Comparison of ENCODE assay signal across 20 mouse cellular contexts in genomic region chr2:166121681-166122355, GRCm38 (mm10). TPM values are rescaled to one million over a fixed set of nuclear protein-coding genes. Genes with fewer than 3 reads are reported as not detected.
DNase-seq lines count a peak whose midpoint lies in the region; ATAC-seq and TF ChIP-seq lines count a peak whose summit lies in the region.
"Had no signal": no experiment of that assay in that cellular context is flagged by ENCODE, and none has a peak within 500 bp of the region (broad histone marks: within the 10 kb centered on the region; RNA-seq: fewer than 3 reads in every experiment).

No protein-coding gene starts in this region.

- no peak overlapping the region for H3K27ac ChIP-seq in kidney, embryonic 16.5 days (ENCODE audit: low read length)
- no peak overlapping the region for H3K27ac ChIP-seq in stomach, postnatal 0 days (replicated peaks)
- no peak overlapping the region for H3K27ac ChIP-seq in hindbrain, embryonic 14.5 days
- H3K27ac ChIP-seq: forebrain, embryonic 13.5 days; hindbrain, postnatal 0 days; macrophage; neural tube, embryonic 13.5 days; stomach, embryonic 15.5 days had no signal

- no peak for TF ChIP-seq EP300 in stomach, postnatal 0 days (optimal IDR thresholded peaks at IDR 0.05)

- no peak for TF ChIP-seq CTCF in stomach, postnatal 0 days (IDR thresholded peaks at IDR 0.05; ENCODE audit: low read depth)

- no peaks in the 10 kb centered on the region for H3K9me3 ChIP-seq in kidney, embryonic 16.5 days (ENCODE audit: low read length)
- H3K9me3 ChIP-seq in stomach, postnatal 0 days (ENCODE audit: control insufficient read depth, low read length) = no peaks in the 10 kb centered on the region
- H3K9me3 ChIP-seq in hindbrain, embryonic 14.5 days (ENCODE audit: control insufficient read depth, low read length) = no peaks in the 10 kb centered on the region
- H3K9me3 ChIP-seq: forebrain, embryonic 13.5 days; neural tube, embryonic 13.5 days; stomach, embryonic 15.5 days had no signal

- H3K4me3 ChIP-seq in kidney, embryonic 16.5 days (ENCODE audit: low read length) = no peak overlapping the region
- H3K4me3 ChIP-seq in stomach, postnatal 0 days (ENCODE audit: low read depth, low read length) = no peak overlapping the region
- H3K4me3 ChIP-seq in hindbrain, embryonic 14.5 days (replicated peaks; ENCODE audit: low read length) = no peak overlapping the region
- H3K4me3 ChIP-seq: forebrain, embryonic 13.5 days; neural tube, embryonic 13.5 days; stomach, embryonic 15.5 days had no signal

- WGBS in kidney, embryonic 16.5 days = 82% methylated on average over 14 of the region's 14 CpGs
- 69% methylated on average over 14 of the region's 14 CpGs for WGBS in stomach, postnatal 0 days
- WGBS in hindbrain, embryonic 14.5 days = 75% methylated on average over 14 of the region's 14 CpGs

- H3K4me1 ChIP-seq in kidney, embryonic 16.5 days (ENCODE audit: insufficient read depth, low read length) = 0 out of 2 replicates have a peak, but pooled peaks cover 4% of the 10 kb centered on the region
- H3K4me1 ChIP-seq in stomach, postnatal 0 days (replicated peaks; ENCODE audit: control insufficient read depth, insufficient read depth) = no peaks in the 10 kb centered on the region
- 0 out of 2 replicates have a peak, but pooled peaks cover 5% of the 10 kb centered on the region for H3K4me1 ChIP-seq in hindbrain, embryonic 14.5 days (replicated peaks; ENCODE audit: control insufficient read depth, insufficient read depth, low read length)
- H3K4me1 ChIP-seq: forebrain, embryonic 13.5 days had no signal

- no peak for DNase-seq in frontal cortex, postnatal 36 days (ENCODE audit: low spot score in 2 of 2)
- peak; percentile 72 to 81 for DNase-seq in kidney, adult 8-10 months
- no peak for DNase-seq in kidney, postnatal 4 days
- peak; percentile 49 for DNase-seq in stomach, postnatal 0 days (ENCODE audit: low spot score)
- no peak for DNase-seq in adrenal gland, postnatal 10 days
- no peak for DNase-seq in hindbrain, embryonic 14.5 days (ENCODE audit: low spot score)
- DNase-seq: cerebellum, adult 11 months; cerebellum, postnatal 14 days; heart, postnatal 10 days; lung, adult 2 months had no signal

- no peak overlapping the region for H3K4me2 ChIP-seq in kidney, embryonic 16.5 days (replicated peaks; ENCODE audit: low read depth, low read length)
- no peak overlapping the region for H3K4me2 ChIP-seq in stomach, postnatal 0 days (replicated peaks; ENCODE audit: low read depth)
- H3K4me2 ChIP-seq in hindbrain, embryonic 14.5 days (replicated peaks) = no peak overlapping the region
- H3K4me2 ChIP-seq: forebrain, embryonic 13.5 days; midbrain, embryonic 11.5 days; neural tube, embryonic 13.5 days; stomach, embryonic 15.5 days had no signal

- 0 out of 2 replicates have a peak, but pooled peaks have one; percentile 31 for ATAC-seq in frontal cortex, adult (ENCODE audit: low TSS enrichment)
- ATAC-seq in kidney, embryonic 16.5 days (ENCODE audit: low FRiP score, low TSS enrichment) = 0 out of 2 replicates have a peak, but pooled peaks have one; percentile 28
- peak; percentile 69 for ATAC-seq in stomach, postnatal 0 days (ENCODE audit: low FRiP score, low TSS enrichment)
- ATAC-seq in hindbrain, embryonic 14.5 days (ENCODE audit: low FRiP score) = no peak
- ATAC-seq: CD4-positive, CD25-positive, alpha-beta regulatory T cell, adult 4 months; forebrain, embryonic 13.5 days; hindbrain, postnatal 0 days had no signal

- peaks cover 1% of the 10 kb centered on the region; the same call in 1 of the 2 replicates for H3K36me3 ChIP-seq in kidney, embryonic 16.5 days (ENCODE audit: insufficient read depth, low read length)
- H3K36me3 ChIP-seq in stomach, postnatal 0 days (ENCODE audit: control insufficient read depth, insufficient read depth, low read length) = no peaks in the 10 kb centered on the region
- H3K36me3 ChIP-seq in hindbrain, embryonic 14.5 days (replicated peaks; ENCODE audit: control insufficient read depth, insufficient read depth) = 0 out of 2 replicates have a peak, but pooled peaks cover 4% of the 10 kb centered on the region
- H3K36me3 ChIP-seq: G1E; stomach, embryonic 15.5 days had no signal

- no peaks in the 10 kb centered on the region for H3K27me3 ChIP-seq in kidney, embryonic 16.5 days (ENCODE audit: insufficient read depth, low read length)
- no peaks in the 10 kb centered on the region for H3K27me3 ChIP-seq in stomach, postnatal 0 days (ENCODE audit: control insufficient read depth, insufficient read depth, low read length)
- no peaks in the 10 kb centered on the region for H3K27me3 ChIP-seq in hindbrain, embryonic 14.5 days (ENCODE audit: control insufficient read depth, insufficient read depth, low read length)
- H3K27me3 ChIP-seq: forebrain, embryonic 13.5 days; neural tube, embryonic 13.5 days; stomach, embryonic 15.5 days had no signal

- H3K9ac ChIP-seq in kidney, embryonic 16.5 days (replicated peaks; ENCODE audit: low read length) = no peak overlapping the region
- no peak overlapping the region for H3K9ac ChIP-seq in stomach, postnatal 0 days (ENCODE audit: low read length)
- no peak overlapping the region for H3K9ac ChIP-seq in hindbrain, embryonic 14.5 days
- H3K9ac ChIP-seq: forebrain, embryonic 13.5 days; neural tube, embryonic 13.5 days; stomach, embryonic 15.5 days had no signal

RNA-seq across cellular contexts. Expression of gene Sulf2, which starts 33.6 kb away (rescaled TPM):
- polyA plus RNA-seq in kidney, embryonic 16.5 days (2015; fragmentation: Nextera tagmentation; extraction: Ambion mirVana) = 52.7 and 54.8 TPM in 2 replicates
- 44.2 and 49.1 TPM in 2 replicates for polyA plus RNA-seq in stomach, postnatal 0 days (2015; fragmentation: Nextera tagmentation; extraction: Ambion mirVana)
- 10 to 100 TPM; 54.5 to 62.8 TPM for total RNA-seq in adrenal gland, postnatal 10 days (2021)
- 125 TPM in 2 replicates for polyA plus RNA-seq in hindbrain, embryonic 14.5 days (2014; fragmentation: Nextera tagmentation; extraction: Ambion mirVana)
- polyA plus RNA-seq: G1E had no signal

Comparison
In these comparisons a context has a peak if more than half of its experiments do, and no peak if none do; other contexts are left out.
1. DNase-seq: peak in kidney, adult 8-10 months (2 of 2) and stomach, postnatal 0 days (single experiment); none in frontal cortex, postnatal 36 days (0 of 2), kidney, postnatal 4 days (0 of 2), adrenal gland, postnatal 10 days (single experiment) and hindbrain, embryonic 14.5 days (single experiment).